Mouse (Mus musculus) heart, adult 9 months (tissue): ENCODE measurements around the gene Myo3b.

Source experiments
- DNase-seq, 2 experiments: peaks; one replicate each; pipeline ENCODE4 v3.0.0; 2022; ENCODE audit warnings: low spot score in 2 of 2

Gene Myo3b

DNA sequence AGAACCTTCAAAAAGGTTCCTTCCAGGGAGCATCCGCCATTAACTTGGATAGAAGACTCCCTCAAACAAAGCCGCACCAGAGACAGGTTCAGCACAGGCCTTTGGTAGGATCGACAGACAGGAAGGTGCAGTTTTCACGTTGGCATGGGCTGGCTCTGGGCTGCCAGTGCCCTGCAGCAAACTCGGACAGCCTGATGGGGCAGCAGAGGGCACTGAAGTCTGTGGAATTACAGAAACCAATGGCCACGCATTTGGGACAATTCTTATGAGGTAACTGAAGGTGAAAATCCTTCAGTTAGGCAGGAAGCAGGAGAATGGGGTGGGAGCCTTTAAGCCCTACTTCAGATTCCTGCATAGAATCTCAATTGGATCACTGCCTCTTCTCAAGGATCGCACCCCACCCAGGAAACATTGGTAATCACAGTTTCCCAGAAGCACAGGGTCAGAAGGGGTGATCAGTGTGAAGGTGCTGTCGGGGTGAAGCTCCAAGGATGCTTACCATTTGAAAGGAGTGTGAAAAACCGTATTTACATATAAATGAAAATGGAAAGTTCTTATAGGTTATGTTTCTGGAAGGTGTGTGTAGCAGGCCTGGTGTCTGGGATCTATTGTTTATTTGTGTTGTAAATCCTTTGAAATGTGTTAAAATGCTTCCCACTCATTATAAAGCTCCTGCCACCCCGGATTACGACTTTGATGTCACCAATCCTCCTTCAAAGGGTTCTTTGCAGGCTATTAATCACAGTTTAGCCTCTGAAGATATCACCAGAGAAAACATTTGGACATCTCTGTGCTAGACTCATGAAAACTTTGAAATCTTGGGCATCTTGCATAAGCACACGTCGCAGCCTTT is 239.7 kb downstream of the Myo3b start:
- DNase-seq = no peak

DNA sequence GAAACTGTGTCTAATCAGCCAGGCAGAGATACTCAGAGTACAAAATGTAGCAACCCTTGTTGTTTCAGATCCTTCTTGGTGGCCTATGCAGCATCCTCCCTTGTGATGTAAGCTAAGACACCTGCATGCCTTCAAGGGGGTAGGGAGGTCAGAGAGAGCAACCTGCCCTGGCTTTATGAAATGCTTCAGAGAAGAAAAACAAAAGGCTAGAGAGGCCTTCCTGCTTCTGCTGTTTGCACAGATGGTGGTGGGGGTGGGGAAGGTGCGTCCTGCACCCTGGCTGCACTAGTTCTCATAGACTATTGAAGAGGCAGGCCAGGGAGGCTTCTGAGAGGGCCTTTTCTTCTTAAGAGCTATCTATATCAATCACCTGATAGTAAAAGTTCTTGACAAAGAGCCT is 245.2 kb downstream of the Myo3b start:
- no peak for DNase-seq

DNA sequence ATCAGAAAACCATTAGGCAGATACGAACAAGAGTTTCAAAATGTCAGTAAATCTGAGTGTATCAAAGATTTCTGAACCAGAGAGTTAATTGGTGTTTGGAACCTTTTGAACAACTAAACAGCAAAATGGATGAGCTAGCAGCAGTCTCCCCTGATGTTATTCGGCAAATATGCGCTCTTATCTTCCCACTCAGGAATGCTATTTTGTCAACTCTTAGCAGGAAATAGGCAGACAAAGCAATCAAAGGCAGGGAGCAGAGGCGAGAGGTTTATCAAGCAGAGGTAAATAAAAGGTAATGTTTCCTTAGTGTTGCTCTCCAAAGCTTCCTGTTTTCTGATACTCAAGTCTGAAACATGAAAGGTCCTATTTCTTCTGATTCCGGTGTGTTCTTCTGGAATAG is 252.1 kb downstream of the Myo3b start:
- DNase-seq = no peak

DNA sequence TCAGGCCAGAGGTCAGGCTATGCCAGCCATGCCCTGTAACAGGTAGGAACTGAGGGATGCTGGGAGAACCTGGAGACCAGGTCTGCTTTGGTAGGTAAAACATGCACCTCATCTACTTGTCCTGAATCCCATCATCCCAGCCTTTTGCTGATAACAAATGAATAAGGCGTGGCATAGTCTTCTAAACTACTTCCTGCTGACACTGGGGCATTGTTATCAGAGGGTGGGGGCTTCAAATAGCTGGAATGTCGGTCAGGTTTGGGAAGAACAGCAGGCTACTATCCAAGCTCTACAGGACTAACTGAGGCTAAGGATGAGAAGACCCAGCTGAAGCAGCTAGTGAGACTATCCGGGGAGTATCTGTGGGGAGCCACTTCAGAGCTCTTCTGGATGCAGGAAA is 253.8 kb downstream of the Myo3b start:
- no peak for DNase-seq

DNA sequence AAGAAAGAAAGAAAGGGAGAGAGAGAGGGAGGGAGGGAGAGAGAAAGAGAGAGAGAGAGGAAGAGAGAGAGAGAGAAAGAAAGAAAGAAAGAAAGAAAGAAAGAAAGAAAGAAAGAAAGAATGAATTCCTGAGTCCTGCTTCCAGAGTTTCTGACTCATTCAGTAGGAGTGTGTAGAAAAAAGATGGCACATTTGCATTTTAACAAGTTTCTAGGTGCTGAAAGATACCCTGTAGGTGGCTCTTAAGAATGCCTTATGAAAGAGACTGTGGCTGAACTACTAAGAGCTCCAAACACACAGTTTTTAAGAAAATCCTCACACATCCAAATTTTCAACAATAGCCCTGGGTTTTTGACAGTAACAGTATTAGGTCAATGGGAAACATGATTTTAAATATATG is 264.0 kb downstream of the Myo3b start:
- DNase-seq = no peak

DNA sequence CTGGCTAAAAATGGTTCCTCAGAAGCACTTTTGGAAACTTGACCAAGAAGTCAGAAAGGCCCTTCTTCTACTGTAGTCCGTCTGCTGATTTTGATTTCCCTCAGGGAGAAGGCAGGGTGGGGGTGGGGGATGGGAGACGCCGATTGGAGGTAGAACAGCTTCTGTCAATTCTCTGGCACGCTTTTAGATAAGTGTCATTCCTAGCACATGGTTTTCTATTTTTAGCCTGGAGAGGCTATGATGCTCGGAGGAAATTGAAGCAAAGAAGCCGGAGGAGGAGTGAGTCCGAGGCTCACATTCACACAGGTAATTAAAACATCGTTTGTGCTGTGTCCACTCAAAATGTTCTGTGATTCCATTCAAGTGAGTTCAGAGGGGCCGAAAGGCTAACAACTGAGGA is 276.2 kb downstream of the Myo3b start:
- no peak for DNase-seq

DNA sequence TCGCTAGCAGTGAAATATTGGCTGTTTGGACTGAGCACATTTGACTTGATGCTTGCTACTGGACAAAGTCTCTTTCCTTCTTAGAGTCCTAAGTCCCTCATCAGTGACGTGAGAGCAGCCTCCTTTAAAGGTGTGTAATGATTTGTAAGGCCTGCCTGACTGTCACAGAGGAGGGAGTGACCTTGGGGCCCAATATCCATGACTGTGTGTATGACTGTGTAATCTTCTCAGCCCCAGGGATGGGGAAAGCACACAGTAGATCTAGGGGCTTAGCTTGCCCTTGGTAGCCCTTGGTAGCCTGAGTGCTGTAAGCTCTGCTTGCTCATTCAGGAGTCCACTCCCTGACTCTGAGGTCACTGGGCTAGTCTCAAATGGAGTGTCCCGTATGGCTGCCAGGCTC is 276.8 kb downstream of the Myo3b start:
- no peak for DNase-seq

DNA sequence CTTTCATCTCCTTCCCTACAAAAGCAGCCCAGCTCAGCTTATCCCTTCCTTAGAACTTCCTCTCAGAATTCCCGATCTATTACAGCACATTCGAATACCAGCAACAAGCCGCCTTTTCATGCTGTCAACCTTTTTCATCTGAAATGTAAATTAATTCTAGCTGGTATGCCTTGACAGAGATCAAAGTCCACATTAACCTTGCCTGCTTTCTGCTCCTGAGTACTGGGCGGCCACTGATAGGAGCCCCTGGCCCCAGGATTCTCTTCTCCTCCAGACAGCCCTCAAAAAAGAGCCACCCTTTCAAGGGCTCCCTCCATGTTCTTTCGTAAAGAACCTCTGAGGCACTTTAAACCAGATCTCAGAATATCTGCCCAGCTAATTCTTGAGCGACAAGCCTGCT is 278.9 kb downstream of the Myo3b start:
- no peak for DNase-seq

DNA sequence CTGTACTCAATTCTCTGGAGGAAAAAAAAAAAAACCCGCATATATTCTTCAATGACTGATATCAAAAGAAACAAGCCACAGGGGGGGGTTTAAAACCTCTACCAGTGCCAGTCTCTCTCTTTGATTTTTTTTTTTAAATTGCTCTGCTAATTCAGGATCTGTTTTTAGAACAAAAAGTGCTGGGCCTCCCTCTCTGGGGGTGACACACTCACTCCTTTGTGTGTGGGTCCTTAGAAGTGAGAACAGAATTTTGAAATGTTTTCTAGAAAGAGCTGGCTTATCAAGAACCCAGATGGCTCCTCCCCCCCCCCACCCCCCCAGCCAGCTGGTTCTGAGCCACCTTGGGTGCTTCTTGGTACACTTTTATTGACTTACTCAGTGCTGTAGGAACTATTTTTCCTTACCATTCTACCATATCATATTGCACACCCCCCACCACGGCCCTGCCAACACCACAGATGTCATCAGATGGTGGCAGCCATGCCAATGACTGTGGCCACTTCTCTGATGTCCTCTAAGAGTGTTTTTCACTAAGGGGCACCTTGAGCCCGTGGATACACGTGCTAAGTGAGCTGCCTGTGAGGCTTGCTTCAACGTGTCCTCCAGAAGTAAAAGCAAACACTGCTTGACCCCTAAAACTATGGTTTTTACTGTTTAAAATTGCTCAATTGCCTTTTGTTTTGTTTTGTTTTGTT is 280.1 kb downstream of the Myo3b start:
- DNase-seq = no peak

DNA sequence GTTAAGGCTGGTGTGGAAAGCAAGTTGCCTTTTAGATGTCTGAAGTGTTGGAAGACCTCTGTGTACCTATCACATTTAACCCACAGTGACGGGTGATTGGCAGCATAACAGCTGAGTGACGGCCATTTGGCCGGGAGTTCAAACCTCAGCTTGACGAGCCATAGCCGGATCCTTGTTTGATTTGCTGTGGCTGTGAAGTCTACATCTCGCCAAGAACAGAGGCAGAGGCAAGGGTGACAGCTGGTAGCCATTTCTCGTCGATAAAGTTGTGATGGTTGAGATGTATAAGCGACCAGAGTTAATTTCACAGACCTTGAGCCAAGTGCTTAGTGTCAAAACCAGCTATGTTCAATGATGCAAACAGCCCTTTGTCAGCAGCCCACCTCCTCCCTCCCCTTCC is 283.8 kb downstream of the Myo3b start:
- DNase-seq = no peak

DNA sequence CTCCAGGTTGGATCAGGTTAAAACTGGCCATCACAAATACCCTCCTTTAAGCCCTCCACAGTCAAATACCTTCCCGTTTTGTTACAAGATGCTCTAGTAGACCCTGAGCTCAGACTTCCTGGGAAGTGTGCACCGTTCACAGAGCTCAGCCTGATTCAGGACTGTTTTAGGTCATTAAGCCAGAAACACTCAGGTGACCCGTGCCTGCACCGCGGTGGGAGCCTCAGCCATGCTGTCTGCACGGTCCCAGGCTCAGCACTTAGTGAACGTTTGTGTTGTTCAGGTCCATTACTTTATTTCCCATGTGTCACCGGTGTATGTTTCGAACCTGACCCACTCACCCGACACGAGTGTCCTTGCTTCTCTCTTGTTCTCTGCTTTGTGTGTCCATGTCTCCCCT is 288.7 kb downstream of the Myo3b start:
- no peak for DNase-seq

DNA sequence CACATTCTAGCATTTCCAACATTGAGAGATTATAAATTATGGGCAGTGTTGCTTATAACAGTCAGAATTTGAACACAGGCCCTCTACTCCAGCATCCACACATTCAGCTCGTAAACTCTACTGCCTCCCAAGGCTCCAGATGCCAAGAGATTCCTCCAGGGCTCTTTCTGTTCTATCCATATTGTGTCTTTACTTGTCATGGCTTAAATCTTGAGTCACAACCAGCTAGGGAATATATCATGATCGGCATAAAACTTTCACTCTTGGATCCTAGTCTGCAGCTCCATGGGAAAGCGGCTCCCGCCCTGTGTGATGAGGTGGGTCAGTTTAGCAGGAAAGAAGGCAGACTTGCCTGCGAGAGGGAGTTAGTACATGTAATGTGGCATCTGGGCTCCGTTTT is 294.0 kb downstream of the Myo3b start:
- no peak for DNase-seq

DNA sequence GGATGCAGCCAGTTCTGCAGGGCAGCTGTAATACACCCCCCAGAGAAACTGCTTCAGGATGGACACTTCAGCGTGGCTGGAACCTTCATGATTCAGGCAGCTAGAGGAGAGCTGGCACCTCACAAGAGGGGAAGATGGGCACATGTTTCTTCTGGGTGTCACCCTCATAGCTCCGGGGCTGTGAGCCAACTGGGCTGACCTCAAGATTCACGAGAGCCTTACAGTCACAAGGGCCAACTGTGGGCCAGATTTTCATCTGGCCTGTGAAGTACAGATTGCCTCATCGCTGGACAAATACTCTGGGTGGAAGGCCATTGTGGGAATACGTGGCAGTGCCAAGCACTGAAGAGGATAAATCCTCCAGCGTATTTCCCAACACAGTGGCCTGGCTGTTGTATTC is 294.6 kb downstream of the Myo3b start:
- peak in 1 of 2 experiments; percentile 11 for DNase-seq

DNA sequence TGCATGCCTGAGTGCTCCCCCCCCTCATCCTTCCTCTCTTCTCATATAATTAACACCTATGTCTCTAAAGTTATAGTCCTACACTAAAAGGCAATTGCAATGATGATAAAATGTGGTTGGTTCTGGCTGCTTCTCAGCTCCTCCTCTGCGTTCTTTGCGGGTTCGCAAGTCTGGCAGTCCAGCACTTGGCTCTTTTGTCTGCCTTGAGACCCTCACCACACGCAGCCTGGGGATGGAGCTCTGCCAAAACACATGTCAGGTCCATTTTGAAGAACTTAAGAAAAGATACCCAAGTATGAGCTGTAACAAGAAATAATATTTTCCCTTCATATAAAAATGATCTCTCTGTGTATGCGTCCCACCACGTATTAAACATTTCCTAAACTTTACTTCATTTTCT is 297.6 kb downstream of the Myo3b start:
- no peak for DNase-seq

DNA sequence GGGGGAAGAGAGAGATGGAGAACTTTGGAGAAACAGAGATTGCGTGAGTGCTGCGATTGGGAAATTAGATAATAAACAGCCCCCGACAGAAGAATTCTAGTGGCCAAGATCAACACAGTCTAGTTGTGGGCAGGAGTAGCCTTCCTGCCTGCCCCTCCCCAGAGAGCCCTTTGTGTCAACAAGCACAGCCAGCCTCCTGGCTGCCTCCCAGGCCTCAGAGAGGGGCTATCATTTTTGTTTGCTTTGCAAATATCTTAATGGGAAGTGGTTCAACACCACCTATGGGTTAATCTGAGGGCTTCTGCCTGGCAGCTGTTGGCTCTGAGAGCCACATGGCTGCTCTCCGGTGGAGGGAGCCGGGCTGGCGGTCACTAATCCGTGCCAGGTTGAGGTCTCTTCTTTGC is 298.3 kb downstream of the Myo3b start:
- peak in 1 of 2 experiments; percentile 5 for DNase-seq

DNA sequence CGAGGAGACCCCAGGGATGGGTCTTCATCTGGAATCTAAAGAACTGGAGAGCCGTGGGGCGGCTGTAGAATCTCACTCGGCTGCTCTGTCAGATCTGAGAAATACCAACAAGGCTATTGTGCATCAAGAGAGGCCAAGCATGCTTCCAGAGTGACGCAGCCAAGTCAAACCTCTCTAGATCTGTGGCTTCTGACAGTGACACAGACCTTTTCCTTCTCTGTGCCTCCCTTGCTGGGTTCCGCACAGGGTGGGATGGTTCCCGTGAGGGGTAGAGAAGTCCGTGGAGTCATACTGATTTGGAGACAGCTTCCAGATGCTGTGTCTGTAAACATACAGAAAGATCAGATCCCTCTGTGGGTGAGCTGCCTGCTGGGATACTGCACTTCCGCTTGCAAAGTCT is 298.9 kb downstream of the Myo3b start:
- DNase-seq = no peak

DNA sequence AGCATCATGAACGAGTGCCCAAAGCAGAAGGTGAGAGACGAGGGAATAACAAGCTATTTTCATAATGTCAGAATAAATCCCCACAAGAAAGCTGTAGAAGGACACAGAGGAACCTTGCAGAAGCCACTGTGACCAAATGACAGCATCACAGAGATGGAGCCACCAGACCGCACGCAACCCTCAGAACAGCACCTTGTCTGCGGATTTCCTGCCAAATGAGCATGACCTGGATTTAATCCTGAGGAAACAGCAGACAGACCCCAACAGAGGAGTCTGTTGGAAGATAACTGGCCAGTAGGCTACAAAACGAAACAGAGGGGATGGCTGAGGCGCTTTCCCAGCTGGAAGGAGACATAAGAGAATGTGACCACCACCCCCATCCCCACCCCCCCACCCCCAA is 300.1 kb downstream of the Myo3b start:
- DNase-seq = no peak

DNA sequence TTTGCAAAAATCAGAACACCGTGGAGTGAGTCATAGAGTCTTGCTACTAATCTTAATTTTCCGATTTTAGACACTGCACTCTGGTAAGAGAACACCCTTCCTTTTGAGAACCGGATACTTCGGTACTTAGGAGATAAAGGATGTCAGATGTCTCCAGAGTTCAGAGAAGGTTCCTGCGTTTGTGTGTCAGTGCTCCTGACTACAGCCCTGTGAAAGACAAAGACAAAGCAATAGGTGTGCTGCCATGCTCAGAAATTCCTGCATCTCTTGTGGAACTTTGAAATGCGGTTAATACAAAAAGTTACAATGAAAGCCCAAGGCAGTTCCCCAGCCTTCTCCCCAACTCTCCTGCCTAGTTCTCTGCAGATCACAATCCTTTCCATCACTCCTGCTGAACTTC is 300.6 kb downstream of the Myo3b start:
- no peak for DNase-seq

DNA sequence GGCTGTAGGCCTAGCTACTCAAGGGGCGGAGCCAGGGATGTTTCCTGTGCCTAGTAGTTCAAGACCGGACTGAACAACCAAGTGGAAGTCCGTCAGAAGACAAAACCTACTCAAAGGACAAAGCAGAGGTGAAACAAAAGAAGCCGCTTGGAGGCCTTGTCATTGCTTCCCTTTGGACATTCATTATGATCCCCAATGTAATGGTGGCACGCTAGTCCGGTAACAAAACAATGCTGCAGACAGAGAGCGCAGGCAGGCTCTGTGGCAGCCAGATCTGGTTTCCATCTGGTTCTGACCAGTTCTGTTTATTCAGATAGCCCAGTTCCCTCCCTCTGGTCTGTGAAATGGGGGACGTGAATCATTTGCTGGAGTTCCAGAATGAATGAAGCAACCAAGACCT is 301.3 kb downstream of the Myo3b start:
- no peak for DNase-seq

DNA sequence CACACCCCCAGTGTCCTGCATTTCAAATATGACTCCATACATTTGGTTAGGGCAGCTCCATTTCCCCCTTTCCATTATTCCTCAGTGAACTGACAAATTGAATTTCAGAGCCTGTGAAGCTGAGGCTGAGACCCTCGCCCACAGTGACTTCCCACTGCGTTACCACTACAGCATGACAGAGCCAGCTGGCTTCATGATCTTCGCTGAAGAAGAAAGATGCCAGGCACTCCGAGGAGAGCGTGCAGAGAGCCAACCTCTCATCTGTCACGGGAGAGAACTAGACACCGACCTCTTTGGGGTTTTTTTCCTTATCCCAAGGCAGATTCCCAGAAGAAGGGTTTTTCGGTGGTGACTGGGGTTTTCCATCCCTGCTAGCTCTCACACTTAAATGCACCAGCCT is 306.2 kb downstream of the Myo3b start:
- no peak for DNase-seq

DNA sequence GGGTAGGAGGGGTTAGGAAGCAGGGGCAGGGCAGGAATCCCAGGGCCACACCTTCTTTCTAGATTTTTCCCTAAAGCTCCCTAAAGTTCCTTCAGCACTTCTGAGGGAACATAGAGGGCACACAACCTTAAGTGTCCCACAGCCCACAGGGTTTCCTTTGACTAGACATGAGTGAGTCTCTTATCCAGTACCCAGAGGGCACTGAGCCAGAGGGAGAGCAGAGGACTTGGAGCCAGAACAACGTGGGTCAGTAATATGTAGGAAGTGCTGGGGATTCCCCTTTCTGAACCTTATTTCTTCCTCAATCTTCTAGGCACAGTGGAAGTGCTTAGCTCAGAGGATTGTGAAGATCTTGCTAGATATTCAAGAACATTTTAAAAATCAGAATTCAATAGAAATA is 308.6 kb downstream of the Myo3b start:
- DNase-seq = no peak

DNA sequence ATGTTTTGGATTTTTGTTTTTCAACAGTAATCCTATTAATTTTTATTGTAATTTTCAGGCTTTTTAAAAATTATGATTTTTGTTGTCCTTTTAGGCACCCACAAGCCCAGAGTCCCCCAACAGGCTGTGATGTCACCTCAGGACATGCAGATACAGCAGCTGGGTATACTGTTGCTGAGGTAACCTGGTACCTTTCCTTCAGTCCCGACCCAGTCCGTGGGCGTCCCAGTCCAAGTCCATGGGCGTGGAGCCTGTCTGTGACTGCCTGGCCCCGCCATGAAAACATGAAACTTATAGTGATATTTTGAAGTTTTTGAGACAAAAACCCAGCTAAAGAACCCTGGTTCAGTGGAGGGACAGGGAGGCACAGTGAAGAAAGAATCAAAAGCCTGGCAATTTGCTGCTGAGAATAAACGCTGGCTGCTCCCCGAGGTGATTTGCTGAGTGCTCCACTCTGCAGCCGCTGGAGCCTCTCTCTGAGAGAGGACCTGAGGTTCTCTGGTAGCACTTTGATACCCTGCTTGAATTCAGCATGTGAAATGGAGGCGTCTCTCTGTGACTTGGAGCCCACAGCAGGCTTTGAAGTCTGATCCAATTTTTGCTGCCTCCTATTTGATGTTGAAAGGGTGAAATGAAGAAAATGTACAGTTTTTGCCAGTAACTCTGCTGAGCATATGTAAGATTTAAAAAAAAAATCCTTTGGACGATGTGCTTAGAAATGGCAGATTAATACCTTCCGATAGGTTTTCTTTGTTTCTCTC is 310.0 kb downstream of the Myo3b start:
- no peak for DNase-seq
